Mouse (Mus musculus): ENCODE data around the gene Rps3a1.

The Rps3a1 gene

DNA sequence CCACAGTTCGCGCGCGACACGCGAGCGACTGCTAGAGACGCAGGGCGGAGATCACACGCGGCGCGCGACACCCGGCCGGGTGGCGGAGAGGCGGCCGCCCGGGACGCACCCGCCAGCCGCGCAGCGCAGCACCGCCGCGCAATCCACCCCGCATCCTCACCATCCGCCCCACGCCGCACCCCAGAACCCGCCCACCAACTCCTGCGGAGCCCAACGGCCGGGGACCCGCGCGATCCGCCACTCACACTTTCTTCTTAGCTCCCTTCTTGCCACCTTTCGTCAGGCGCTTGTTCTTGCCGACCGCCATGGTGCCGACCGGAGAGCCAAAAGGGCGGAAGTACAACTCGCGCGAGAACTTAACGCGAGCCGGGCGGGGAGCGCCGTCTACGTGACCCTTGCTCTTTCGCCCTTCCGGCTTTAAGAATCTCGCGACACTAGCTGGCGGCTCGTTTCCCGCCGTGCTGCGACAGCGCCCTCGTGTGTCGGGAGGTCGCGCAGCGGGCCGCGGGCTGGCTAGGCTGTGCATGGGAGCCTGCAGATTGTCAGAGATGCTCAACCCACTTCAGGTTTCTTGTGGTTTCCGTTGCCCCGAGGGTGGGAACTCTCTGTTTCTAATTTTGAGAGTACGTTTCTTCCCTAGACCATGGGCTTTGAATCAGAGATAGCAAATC lies at the start of gene Rps3a1:
Gene Rps3a1, minus strand, starts transcription at position 440 of the 671 bp plus-strand sequence.
- DNase-seq (ENCODE audit: low spot score) = peak; percentile 94

DNA sequence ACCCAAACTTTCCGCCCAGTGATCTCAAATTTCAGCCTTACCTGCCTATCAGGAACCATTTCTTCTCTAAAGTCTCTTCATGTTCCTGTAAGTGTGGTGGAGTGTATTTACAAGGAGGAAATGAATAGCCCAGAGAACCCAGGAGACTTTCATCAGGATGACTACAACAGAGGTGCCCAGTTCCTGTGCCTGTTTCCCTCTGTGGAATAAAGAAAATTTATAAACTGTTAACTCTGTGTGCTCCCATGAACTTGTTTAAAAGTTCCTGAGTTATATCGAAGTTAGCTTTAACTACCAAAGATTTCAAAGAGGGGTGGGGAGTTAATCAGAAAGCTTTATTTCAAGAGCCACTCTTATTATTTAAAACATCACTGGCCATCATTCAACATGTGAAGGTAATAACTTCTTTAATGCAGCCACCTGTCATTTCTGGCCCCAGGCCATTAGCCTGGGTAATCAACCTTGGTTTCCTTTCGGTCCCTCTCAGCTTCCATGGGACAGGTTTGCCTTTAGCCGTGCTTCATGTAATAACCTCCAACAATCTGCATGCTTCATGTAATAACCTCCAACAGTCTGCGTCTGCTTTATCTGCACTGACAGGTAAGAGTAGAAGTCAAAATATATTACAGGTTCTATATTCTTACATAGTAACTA lies 45.4 kb upstream of the Rps3a1 start:
- DNase-seq (ENCODE audit: low spot score) = no peak

DNA sequence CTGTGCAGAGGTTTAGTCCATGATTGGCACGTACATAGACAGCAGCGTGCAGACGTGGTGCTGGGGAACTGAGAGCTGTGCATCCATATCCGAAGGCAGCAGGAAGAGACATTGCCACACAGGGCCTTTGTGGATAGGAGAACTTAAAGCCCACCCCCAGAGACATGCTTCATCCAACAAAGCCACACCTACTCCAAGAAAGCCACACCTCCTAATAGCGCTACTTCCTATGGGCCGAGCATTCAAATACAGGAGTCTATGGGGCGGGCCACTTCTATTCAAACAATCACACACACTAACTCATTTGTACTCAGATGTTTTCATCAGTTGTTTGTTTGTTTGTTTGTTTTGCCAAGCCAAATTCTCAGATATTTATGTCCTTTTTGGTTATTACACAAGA lies 42.0 kb upstream of the Rps3a1 start:
- DNase-seq (ENCODE audit: low spot score) = no peak

DNA sequence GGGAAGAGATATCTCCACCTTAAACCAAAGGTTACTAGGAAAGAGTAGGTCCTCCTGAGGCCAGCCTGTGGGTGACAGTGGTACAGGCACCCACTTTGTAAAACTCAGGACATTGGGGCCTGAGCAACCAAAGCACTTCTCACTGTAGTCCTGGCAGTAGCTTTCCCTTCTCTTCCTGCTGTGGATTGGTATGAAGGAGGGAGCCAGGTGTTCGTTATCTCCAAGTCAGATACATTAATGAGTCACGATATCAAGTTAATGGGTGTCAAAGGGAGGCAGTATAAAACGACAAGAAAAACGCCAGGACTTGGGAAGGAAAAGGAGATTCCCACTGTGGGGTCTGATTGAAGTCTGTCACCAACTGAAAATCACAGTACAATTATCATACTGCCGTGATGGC lies 38.6 kb upstream of the Rps3a1 start:
- no peak for DNase-seq (ENCODE audit: low spot score)

DNA sequence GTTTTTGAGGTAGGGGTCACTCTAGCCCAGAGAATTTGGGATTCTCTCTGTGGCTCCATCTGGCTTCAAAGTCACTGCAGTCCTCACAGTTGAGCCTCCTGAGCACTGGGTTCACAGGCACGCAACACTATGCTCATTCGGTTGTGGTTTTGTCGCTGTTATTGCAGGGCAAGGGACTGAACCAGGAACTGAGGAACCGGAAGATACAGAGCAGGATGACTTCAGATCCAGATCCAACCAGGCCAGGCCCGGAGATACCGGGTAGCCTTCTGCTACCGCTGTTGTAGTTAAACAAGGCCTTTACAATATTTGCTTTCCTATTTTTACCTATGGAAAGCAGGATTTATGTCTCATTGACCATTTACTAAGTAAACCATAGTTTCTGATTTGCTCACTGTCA lies 37.2 kb upstream of the Rps3a1 start:
- no peak for DNase-seq (ENCODE audit: low spot score)

DNA sequence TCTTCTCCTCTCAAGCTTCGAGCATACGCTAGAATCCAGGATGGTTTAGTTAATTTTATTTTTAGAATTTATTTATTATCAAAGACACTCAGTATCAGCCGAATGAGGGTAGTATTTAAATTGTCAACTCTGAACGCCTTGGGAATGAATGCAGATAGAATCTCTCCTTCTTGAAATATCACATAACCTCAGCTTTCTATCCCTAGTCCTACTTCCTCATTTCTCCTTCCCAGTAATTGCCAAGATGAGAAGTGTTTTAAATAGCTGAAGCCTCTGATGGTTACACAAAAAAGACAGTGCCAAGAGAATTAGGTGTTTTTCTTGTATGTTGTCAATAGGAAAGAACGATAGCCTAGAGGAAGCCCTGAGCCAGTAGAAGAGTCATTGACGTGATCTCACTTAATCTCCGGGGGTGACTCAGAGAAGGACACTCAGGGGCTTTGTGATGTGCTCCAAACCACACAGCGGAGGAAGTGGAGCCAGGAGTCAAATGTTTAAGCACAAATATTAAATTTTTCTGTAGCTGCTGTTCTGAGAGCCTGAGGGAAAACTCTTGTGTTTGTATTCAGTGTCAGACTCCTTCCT lies 26.4 kb upstream of the Rps3a1 start:
- no peak for DNase-seq (ENCODE audit: low spot score)

DNA sequence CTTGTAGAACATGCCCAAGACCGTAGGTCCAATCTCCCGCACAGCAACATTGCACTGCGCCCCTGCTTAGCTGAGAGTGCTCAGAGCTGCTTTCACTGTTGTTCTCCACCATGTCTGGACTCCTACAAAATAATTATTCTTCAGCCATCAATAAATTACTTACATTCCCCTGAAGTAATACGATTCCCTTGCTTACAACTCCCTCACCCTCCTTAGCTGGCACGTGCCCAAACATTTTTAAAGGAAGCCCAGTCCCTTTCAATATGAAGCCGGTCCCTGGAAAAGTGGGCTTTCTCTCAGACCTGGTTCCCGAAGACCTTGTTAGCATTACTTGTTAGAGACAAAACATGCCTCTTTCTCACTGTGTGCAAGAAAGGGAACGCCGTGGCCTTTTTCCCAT lies 7.0 kb upstream of the Rps3a1 start:
- DNase-seq (ENCODE audit: low spot score) = no peak

DNA sequence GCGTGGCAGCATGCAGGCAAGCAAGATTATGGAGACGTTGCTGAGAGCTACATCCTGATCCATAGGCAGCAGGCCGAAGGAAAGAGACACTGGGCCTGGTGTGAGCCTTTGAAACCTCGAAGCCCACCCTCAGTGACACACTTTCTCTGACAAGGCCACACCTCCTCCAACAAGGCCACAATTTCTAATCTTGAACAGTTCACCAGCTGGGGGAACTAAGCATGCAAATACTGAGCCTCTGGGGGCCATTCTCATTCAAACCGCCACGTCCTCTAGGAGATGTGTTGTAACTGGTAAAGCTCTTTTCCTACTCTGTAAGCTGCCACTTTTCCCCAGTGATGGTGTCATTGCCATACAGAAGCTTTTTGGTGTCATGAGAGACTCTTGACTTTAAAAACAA lies 6.6 kb upstream of the Rps3a1 start:
- no peak for DNase-seq (ENCODE audit: low spot score)

DNA sequence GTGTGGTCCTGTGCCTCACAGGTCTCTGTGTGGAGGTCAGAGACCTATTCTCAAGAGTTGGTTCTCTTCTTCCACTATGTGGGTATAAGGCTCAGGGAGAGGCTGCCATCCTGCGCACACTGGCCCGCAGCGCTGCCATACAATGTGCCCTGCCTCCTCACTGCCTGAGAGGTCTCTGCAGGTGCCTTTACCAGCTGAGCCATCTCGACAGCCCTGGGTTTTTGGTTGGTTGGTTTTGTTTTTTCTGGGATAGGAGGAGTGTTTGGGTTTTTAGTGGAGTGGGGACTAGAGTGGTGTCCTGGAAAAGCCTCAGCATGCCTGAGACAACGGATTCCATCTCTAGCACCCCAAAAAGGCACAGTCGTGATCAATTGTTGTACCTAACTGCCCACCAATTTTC lies 841 bp upstream of the Rps3a1 start:
- no peak for DNase-seq (ENCODE audit: low spot score)

DNA sequence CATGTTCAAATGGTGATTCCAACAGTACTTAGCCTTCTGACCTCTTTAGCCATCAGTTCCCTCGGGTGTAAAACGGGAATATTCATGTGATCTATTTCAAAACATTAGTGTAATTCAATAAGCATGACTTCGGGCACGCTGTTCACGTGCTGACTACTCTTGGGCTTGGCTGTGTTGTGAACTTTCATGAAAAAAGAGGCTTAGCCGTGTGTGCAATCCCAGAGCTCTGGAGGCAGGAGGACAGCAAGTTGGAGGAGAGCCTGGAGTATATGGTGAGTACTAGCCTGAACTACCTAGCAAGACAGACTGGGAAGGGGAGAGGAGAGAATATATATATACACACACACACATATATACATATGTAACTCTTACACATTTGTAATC lies 424 bp upstream of the Rps3a1 start:
- no peak for DNase-seq (ENCODE audit: low spot score)

DNA sequence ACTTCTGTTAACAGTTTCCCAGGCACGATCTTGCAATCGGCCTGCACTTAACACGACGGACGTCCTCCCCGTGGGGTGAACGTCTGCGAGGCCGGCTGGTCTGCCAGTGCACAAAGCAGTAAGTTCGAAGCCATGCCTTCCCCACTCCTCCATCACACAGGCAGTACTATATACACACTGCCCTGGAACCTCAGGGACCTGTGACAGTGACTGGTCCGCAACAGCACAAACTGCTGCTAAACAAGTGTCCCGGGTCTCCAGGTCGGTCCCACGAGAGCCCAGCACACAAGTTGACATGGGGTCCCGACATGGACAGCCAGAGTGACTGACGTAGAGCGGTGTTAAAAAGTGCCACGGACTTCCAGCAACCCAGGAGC lies 628 bp downstream of the Rps3a1 start:
- DNase-seq (ENCODE audit: low spot score) = no peak

DNA sequence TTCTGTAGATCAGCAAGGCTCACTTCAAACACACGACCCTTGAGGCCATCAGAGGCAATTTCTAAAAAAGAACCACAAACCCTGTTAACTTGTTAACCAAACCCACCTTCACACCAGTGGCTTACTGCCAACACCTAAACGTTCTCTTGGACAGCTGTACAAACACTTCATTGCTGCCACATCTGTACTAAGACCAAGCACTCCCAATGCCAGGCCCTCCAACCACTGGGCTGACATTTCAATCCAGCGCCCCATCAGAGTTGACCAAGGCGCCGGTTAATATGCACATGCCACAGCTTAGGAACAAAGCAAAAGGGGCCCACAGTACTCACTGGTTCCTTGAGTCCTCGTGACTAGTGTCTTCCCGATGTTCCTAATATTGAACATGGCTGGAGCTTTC lies 1.1 kb downstream of the Rps3a1 start:
- DNase-seq (ENCODE audit: low spot score) = no peak

DNA sequence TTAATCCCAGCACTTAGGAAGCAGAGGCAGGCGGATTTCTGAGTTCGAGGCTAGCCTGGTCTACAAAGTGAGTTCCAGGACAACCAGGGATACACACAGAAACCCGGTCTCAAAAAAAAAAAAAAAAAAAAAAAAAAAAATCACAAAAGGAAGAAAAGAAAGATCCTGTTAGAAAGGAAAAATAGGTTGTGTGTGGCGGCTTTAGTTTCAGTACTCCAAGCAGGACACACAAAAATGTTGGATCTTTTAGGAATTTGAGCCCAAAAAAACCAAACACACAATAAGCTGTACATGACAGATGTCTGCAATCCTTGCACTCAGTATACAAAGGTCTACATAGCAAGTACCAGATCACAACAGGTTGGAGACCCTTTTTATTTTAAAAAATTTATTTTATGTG lies 2.8 kb downstream of the Rps3a1 start:
- no peak for DNase-seq (ENCODE audit: low spot score)

DNA sequence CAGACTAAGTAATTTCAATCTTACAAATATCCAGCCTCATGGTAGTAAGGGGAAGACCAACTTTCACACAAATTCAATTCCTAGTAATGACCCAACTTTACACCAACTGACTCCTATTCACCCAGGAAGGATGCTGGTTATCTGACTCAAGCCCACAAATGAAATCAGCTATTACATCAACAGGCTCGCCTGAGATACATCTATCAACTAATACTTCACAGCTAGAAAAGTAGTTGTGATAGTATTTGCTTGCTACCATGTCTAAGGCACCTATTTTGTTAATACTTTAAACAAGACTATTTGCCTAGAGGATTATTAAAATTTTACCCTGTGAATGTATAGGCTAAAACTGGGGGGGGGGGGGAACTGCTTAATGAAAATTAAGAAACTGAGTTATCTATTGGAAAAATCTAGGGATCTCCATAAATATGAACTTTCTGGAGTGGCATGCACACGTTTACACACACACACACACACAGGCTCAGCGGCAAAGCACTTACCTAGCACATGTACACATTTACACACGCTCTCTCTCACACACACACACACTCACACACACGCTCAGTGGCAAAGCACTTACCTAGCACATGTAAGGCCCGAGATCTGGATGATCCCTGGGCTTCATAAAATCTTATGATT lies 5.4 kb downstream of the Rps3a1 start:
- no peak for DNase-seq (ENCODE audit: low spot score)

DNA sequence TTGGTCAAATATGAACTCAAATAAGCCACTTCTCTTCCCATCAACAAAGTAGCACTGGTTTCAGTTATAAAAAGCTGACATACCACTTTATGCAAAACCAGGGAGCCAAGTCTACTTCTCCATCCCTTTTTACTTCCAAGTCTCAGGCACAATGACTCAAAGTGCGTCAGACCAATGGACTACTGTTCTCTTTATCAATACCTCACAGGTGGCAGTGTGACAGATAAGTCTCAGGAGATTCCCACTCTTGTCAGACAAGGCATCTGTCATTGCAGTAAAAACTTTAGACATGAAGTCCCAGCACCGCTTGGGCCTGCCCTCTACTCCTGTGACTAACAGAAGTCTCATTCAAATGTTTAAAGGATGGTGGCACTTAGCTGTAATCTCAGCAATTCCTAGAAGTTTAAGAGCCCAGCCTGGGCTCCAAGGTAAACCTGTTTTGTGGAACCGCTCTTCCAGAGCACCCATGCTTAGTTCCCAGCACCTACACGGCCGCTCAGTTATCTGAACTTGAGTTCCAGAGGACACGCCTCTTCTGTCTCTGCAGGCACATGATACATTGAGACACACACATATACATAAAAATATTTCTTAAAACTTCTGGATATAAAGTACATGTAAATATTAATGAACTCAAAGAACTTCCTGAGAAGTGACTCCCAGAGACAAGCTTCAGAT lies 6.5 kb downstream of the Rps3a1 start:
- DNase-seq (ENCODE audit: low spot score) = peak; percentile 57

DNA sequence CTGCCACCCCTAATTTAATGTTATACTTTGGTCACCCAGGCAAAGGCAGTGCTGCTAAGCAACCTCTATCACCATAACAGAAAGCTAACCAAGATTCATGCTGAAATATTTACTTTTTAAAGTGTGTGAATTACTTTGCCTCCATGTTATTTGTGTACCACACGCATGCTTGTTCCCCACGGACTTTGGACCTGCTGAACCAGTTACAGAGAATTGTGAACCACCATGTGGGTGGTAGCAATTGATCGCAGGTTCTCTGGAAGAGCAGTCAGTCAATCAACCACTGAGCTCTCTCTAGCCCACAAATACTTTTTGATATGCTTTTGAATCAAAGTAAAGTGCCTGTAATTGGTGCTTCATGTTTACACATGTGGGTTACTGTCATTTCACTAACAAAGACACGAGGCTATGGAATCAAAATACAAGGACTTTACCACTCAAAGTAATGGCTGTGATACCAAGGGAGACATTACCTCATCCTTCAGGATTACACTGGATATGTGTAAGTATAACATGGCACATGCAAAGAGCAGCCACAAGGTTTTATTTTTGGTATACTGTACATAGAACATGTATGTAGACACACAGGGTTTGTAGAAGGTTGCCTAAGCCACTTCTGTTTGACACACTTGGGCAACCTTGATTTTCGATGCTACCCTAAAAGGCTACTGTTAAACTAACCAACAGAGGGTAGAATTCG lies 7.4 kb downstream of the Rps3a1 start:
- no peak for DNase-seq (ENCODE audit: low spot score)

DNA sequence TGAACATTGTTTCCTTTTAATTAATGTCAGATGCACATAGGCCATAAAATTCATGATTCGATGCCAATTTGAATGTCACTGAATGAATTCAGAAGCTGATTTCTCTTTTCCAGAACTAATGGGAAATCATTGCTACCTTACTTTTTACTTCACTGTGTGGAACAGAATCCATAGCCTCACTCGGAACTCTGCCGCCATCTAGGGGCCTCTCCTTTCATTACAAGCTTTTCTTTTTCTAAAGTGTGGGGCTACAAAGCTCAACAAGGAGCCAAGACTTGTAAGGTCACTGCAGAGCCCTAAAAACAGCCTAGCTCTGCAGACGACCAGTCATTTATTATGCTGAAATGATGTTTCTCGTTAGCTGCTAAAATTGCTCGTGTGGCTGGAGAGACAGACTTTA lies 12.7 kb downstream of the Rps3a1 start:
- DNase-seq (ENCODE audit: low spot score) = peak; percentile 72

DNA sequence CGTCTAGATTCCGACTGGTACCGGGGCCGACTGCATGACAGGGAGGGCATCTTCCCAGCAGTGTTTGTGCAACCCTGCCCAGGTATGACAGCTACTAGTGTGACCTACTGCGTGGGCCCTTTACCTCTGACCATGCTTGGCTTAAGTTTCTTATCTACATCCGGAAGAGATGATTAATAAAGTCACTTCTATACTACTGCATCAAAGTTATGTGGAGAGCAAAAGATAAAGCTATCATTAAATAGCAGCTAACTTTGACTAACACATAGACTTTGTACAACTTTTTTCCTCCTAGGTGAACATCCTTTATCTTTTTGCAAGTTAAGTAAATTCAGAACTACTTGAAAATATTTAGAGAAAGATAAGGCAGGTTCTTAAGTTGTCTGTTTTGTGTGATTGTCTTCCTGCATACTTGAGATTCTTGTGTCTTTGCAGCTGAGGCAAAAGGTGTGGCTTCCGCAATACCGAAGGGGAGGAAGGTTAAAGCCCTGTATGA lies 19.2 kb downstream of the Rps3a1 start:
- DNase-seq (ENCODE audit: low spot score) = no peak

DNA sequence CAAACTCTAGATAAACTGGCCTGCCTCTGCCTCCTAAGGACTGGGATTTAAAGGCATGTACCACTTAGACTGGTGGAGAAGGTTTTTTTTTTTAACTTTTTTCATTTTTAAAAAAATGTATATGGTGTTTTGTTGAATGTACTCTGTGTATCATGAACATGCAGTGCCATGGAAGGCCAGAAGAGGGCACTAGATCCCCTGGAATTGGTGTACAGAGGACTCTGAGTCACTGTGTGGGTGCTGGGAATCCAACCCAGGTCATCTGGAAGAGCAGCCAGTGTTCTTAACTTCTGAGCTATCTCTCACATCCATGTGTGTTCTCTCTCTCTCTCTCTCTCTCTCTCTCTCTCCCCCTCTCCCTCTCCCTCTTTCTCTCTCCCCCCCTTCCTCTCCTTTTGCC lies 20.3 kb downstream of the Rps3a1 start:
- no peak for DNase-seq (ENCODE audit: low spot score)

DNA sequence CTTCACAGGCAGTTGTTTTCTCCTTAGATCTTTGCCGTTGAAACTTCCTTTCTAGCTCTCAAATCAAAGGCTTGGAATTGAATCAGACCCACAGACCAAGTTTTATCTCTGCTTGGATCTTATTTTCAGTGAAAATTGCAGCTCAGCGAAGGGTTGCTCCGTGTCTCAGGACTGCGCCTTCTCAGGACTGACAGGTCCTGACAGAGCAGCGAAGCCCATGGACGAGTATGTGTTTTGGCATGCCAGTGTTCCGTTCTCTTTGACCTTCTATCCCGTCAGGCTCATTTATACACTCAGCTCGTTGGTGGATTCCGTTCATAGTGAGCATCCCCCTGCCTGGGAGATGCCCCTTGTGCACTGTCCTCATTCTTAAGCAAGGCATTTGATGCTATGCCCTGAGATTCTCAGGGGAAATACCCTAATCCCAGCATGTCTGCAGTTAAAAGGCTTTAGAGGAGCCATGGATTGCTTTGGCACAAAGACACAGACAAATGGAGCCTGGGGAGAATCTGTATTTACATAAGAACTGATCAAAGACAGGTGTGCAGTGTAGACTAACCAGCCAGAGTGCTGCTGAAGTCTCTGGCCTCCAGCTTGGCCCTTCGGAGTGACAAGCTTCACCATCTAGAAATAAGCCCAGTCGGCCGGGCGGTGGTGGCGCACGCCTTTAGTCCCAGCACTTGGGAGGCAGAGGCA lies 23.1 kb downstream of the Rps3a1 start:
- no peak for DNase-seq (ENCODE audit: low spot score)

DNA sequence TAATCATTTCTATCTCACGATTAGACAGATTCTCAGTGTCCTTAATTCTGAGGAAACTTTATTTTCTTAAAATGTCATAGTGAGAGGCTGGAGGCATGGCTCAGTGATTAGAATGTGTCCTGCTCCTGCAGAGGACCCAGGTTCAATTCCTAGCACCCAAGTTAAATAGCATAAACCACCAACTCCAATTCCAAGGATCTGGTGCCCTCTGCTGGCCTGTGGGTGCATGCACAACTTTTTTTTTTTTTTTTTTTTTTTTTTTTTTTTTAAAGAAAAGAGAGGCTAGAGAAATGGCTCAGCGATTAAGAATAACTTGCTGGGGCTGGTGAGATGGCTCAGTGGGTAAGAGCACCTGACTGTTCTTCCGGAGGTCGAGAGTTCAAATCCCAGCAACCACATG lies 25.6 kb downstream of the Rps3a1 start:
- no peak for DNase-seq (ENCODE audit: low spot score)
